Mouse (Mus musculus): ENCODE measurements around the gene Lnx2. TPM values are rescaled to one million over a fixed set of nuclear protein-coding genes. Genes with fewer than 3 reads are reported as not detected.

Gene Lnx2
- 8.1 and 10.9 TPM in 2 replicates for polyA plus RNA-seq (2014; fragmentation: Nextera tagmentation; extraction: Ambion mirVana)

- Histone ChIP-seq H3K9me3 (replicated peaks; ENCODE audit: control insufficient read depth, low read length) (no peaks in the 10 kb centered on the region), H3K4me1 (ENCODE audit: control insufficient read depth, insufficient read depth, low read length) (peaks cover 12% of the 10 kb centered on the region)
- 1% methylated on average over 65 of the region's 65 CpGs for WGBS
These were observed at the start of gene Lnx2 for GRCm38 (mm10) chr5:147076026-147076798. Lnx2 (minus strand) TSS chr5:147076586.

GRCm38 (mm10) chr5:147125542-147126185, 49.3 kb upstream of the Lnx2 start:
- H3K4me1 ChIP-seq (ENCODE audit: control insufficient read depth, insufficient read depth, low read length): no peaks in the 10 kb centered on the region
- H3K27ac ChIP-seq (ENCODE audit: low read depth, low read length): no peak overlapping the region
- no peak overlapping the region for H3K9ac ChIP-seq (ENCODE audit: low read length)
- DNase-seq (ENCODE audit: low spot score): no peak
- no peaks in the 10 kb centered on the region for H3K9me3 ChIP-seq (replicated peaks; ENCODE audit: control insufficient read depth, low read length)
- 89% methylated on average over 13 of the region's 13 CpGs for WGBS
- 0 out of 2 replicates have a peak, but pooled peaks cover 5% of the 10 kb centered on the region for H3K27me3 ChIP-seq (replicated peaks; ENCODE audit: control insufficient read depth, insufficient read depth, low read length)
- no peak overlapping the region for H3K4me2 ChIP-seq (ENCODE audit: low read length)
- H3K36me3 ChIP-seq (ENCODE audit: control insufficient read depth, insufficient read depth, low read length): no peaks in the 10 kb centered on the region
- no peak overlapping the region for H3K4me3 ChIP-seq (ENCODE audit: low read depth, low read length)
- no peak for ATAC-seq

More at GRCm38 (mm10) chr5:147076026-147076798, at the start of gene Lnx2:
- Histone ChIP-seq H3K9ac (ENCODE audit: low read length) (peak within 1 kb of the TSS; percentile 80), H3K4me2 (ENCODE audit: low read length) (peak within 1 kb of the TSS; percentile 93), H3K27ac (ENCODE audit: low read depth, low read length) (peak within 1 kb of the TSS; percentile 86), H3K36me3 (ENCODE audit: control insufficient read depth, insufficient read depth, low read length) (no peaks in the 10 kb centered on the region), H3K27me3 (replicated peaks; ENCODE audit: control insufficient read depth, insufficient read depth, low read length) (no peaks in the 10 kb centered on the region), H3K4me3 (ENCODE audit: low read depth, low read length) (peak within 1 kb of the TSS; percentile 62)
- ATAC-seq (peak; percentile 99), DNase-seq (ENCODE audit: low spot score) (peak; percentile 99)

DNA sequence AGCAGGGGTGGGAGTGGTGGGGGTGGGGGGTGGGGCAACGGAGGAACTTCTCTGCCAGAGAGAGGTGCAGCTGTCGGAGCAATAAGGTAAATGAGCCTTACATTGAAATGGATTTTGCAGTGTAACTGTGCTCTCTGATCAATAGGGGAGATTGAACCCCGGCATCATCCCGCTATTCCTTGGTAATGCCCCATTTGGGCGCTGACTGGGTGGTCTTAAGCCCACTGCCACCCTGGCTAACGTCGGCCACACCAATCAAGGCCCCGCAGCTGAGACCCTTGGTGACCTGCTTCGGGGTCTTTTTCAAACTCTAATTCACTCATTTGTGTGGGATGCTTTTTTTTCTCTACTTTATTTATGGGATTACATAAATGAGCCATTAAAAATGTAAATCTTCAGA, 48.4 kb upstream of the Lnx2 start:
- H3K4me1 ChIP-seq (ENCODE audit: control insufficient read depth, insufficient read depth, low read length): no peaks in the 10 kb centered on the region
- ATAC-seq (no peak), DNase-seq (ENCODE audit: low spot score) (no peak)

GRCm38 (mm10) chr5:147121146-147121545, 44.8 kb upstream of the Lnx2 start:
- no peaks in the 10 kb centered on the region for H3K4me1 ChIP-seq (ENCODE audit: control insufficient read depth, insufficient read depth, low read length)
- H3K36me3 ChIP-seq (ENCODE audit: control insufficient read depth, insufficient read depth, low read length): no peaks in the 10 kb centered on the region
- no peaks in the 10 kb centered on the region for H3K9me3 ChIP-seq (replicated peaks; ENCODE audit: control insufficient read depth, low read length)
- no peak overlapping the region for H3K4me3 ChIP-seq (ENCODE audit: low read depth, low read length)
- no peak for ATAC-seq
- no peak overlapping the region for H3K27ac ChIP-seq (ENCODE audit: low read depth, low read length)
- H3K9ac ChIP-seq (ENCODE audit: low read length): no peak overlapping the region
- H3K27me3 ChIP-seq (replicated peaks; ENCODE audit: control insufficient read depth, insufficient read depth, low read length): no peaks in the 10 kb centered on the region
- DNase-seq (ENCODE audit: low spot score): no peak
- 92% methylated on average over 4 of the region's 4 CpGs for WGBS
- H3K4me2 ChIP-seq (ENCODE audit: low read length): no peak overlapping the region

More for the DNA sequence above, 48.4 kb upstream of the Lnx2 start:
- H3K36me3 ChIP-seq (ENCODE audit: control insufficient read depth, insufficient read depth, low read length): no peaks in the 10 kb centered on the region
- 54% methylated on average over 9 of the region's 9 CpGs for WGBS
- no peak overlapping the region for H3K27ac ChIP-seq (ENCODE audit: low read depth, low read length)
- H3K4me2 ChIP-seq (ENCODE audit: low read length): no peak overlapping the region
- no peak overlapping the region for H3K9ac ChIP-seq (ENCODE audit: low read length)
- no peak overlapping the region for H3K4me3 ChIP-seq (ENCODE audit: low read depth, low read length)
- H3K9me3 ChIP-seq (replicated peaks; ENCODE audit: control insufficient read depth, low read length): no peaks in the 10 kb centered on the region
- 0 out of 2 replicates have a peak, but pooled peaks cover 5% of the 10 kb centered on the region for H3K27me3 ChIP-seq (replicated peaks; ENCODE audit: control insufficient read depth, insufficient read depth, low read length)

GRCm38 (mm10) chr5:147117027-147117426, 40.6 kb upstream of the Lnx2 start:
- no peaks in the 10 kb centered on the region for H3K9me3 ChIP-seq (replicated peaks; ENCODE audit: control insufficient read depth, low read length)
- ATAC-seq: no peak
- no peak overlapping the region for H3K4me3 ChIP-seq (ENCODE audit: low read depth, low read length)
- H3K36me3 ChIP-seq (ENCODE audit: control insufficient read depth, insufficient read depth, low read length): peaks cover 4% of the 10 kb centered on the region
- no peaks in the 10 kb centered on the region for H3K4me1 ChIP-seq (ENCODE audit: control insufficient read depth, insufficient read depth, low read length)
- no peaks in the 10 kb centered on the region for H3K27me3 ChIP-seq (replicated peaks; ENCODE audit: control insufficient read depth, insufficient read depth, low read length)
- no peak for DNase-seq (ENCODE audit: low spot score)
- H3K4me2 ChIP-seq (ENCODE audit: low read length): no peak overlapping the region
- H3K9ac ChIP-seq (ENCODE audit: low read length): no peak overlapping the region
- WGBS: 18% methylated on average over 6 of the region's 6 CpGs
- no peak overlapping the region for H3K27ac ChIP-seq (ENCODE audit: low read depth, low read length)

- DNase-seq (ENCODE audit: low spot score): no peak
- no peak overlapping the region for H3K4me3 ChIP-seq (ENCODE audit: low read depth, low read length)
- H3K27ac ChIP-seq (ENCODE audit: low read depth, low read length): no peak overlapping the region
- H3K4me1 ChIP-seq (ENCODE audit: control insufficient read depth, insufficient read depth, low read length): no peaks in the 10 kb centered on the region
- H3K9me3 ChIP-seq (replicated peaks; ENCODE audit: control insufficient read depth, low read length): no peaks in the 10 kb centered on the region
- no peaks in the 10 kb centered on the region for H3K27me3 ChIP-seq (replicated peaks; ENCODE audit: control insufficient read depth, insufficient read depth, low read length)
- peaks cover 12% of the 10 kb centered on the region for H3K36me3 ChIP-seq (ENCODE audit: control insufficient read depth, insufficient read depth, low read length)
- no peak overlapping the region for H3K9ac ChIP-seq (ENCODE audit: low read length)
- H3K4me2 ChIP-seq (ENCODE audit: low read length): no peak overlapping the region
- ATAC-seq: no peak
- WGBS: 93% methylated on average over 4 of the region's 4 CpGs
These were observed 39.2 kb upstream of the Lnx2 start for GRCm38 (mm10) chr5:147115631-147116030.

DNA sequence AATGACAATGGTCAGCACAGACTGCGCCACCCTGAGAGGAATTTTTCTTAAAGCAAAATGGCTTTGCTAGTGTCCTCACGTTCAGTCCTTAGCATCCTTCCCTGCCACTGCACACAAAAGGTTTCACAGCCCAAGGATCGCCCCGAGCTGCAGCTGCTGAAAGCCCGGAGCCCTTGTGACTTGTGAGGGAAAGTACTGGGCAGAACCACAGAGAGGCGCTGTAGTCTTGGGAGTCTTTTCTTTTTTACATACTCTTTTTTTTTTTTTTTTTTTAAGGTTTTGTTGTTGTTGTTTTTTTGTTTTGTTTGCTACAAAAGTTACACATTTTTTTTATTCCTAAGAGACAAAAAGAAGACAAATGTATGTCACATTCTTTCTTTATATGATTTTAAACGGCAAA, 38.4 kb upstream of the Lnx2 start:
- peaks cover 12% of the 10 kb centered on the region for H3K36me3 ChIP-seq (ENCODE audit: control insufficient read depth, insufficient read depth, low read length)
- no peaks in the 10 kb centered on the region for H3K4me1 ChIP-seq (ENCODE audit: control insufficient read depth, insufficient read depth, low read length)
- ATAC-seq (no peak), DNase-seq (ENCODE audit: low spot score) (no peak)
- H3K4me2 ChIP-seq (ENCODE audit: low read length): no peak overlapping the region
- H3K9ac ChIP-seq (ENCODE audit: low read length): no peak overlapping the region
- WGBS: 79% methylated on average over 7 of the region's 7 CpGs
- no peaks in the 10 kb centered on the region for H3K27me3 ChIP-seq (replicated peaks; ENCODE audit: control insufficient read depth, insufficient read depth, low read length)
- H3K9me3 ChIP-seq (replicated peaks; ENCODE audit: control insufficient read depth, low read length): no peaks in the 10 kb centered on the region
- no peak overlapping the region for H3K27ac ChIP-seq (ENCODE audit: low read depth, low read length)
- no peak overlapping the region for H3K4me3 ChIP-seq (ENCODE audit: low read depth, low read length)

DNA sequence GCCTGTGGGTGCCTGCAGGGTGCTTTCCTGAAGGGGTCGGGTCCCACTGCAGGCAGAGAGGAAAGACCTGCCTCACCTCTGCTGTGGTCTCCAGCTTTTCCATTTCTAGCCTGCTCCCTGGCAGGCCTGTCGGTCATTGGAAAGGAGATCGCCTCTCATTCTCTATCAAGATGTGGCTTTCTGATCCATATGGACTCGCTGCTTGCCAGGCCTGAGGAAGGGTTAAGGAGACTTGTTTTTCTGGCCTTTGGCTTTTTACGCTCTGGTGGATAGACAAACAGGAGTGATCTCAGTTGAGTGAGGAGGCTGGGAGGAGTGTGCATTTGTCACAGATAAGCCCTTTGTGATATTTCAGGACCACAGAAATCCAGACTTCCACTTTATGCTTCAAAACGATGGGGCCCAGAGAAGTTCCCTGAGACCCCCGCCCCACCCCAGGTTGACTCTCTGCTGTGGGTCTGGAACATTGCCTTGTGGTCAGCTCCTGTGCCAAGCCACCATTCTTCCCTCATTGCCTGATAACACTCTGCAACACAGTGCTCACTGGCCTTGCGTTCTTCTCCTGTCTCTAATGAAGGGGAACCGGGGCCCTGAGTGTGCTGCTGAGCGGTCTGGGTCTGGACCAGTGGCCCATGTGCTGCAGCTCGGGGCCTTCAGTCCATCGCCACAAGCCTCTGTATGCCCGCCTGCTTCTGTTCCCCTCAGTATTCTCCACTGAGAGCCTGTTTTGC, 32.6 kb upstream of the Lnx2 start:
- 95% methylated on average over 13 of the region's 13 CpGs for WGBS
- DNase-seq (ENCODE audit: low spot score) (no peak), ATAC-seq (no peak)
- Histone ChIP-seq H3K4me2 (ENCODE audit: low read length) (no peak overlapping the region), H3K27me3 (replicated peaks; ENCODE audit: control insufficient read depth, insufficient read depth, low read length) (no peaks in the 10 kb centered on the region), H3K4me3 (ENCODE audit: low read depth, low read length) (no peak overlapping the region), H3K4me1 (ENCODE audit: control insufficient read depth, insufficient read depth, low read length) (no peaks in the 10 kb centered on the region), H3K9me3 (replicated peaks; ENCODE audit: control insufficient read depth, low read length) (no peaks in the 10 kb centered on the region), H3K36me3 (ENCODE audit: control insufficient read depth, insufficient read depth, low read length) (peaks cover 18% of the 10 kb centered on the region), H3K27ac (ENCODE audit: low read depth, low read length) (no peak overlapping the region), H3K9ac (ENCODE audit: low read length) (no peak overlapping the region)

Data from forebrain, embryonic 14.5 days (tissue).